Mouse (Mus musculus): ENCODE measurements around the gene Ntn1. TPM values are rescaled to one million over a fixed set of nuclear protein-coding genes. Genes with fewer than 3 reads are reported as not detected.

Ntn1 gene
- polyA plus RNA-seq, 1 experiment from 2014 or later: 4.6 TPM

- H3K9ac ChIP-seq (ENCODE audit: low read depth, low read length): no peak overlapping the region
- peaks cover 8% of the 10 kb centered on the region for H3K9me3 ChIP-seq (ENCODE audit: control insufficient read depth, low read length)
- no peaks in the 10 kb centered on the region for H3K4me1 ChIP-seq (ENCODE audit: control insufficient read depth, insufficient read depth, low read length)
- no peaks in the 10 kb centered on the region for H3K27me3 ChIP-seq (replicated peaks; ENCODE audit: control insufficient read depth, insufficient read depth, low read length)
- ATAC-seq (ENCODE audit: low read depth) (no peak), DNase-seq (ENCODE audit: low spot score) (no peak)
- H3K27ac ChIP-seq (replicated peaks; ENCODE audit: low read depth, low read length): no peak overlapping the region
- no peak overlapping the region for H3K4me2 ChIP-seq (ENCODE audit: low read depth, low read length)
- H3K4me3 ChIP-seq (ENCODE audit: low read depth, low read length): no peak overlapping the region
- H3K36me3 ChIP-seq (ENCODE audit: control insufficient read depth, insufficient read depth, low read length): no peaks in the 10 kb centered on the region
- 53% methylated on average over 6 of the region's 7 CpGs for WGBS
Measured at GRCm38 (mm10) chr11:68321417-68321816, 79.2 kb downstream of the Ntn1 start.

GRCm38 (mm10) chr11:68315551-68316130 lies 85.0 kb downstream of the Ntn1 start:
- WGBS: 49% methylated on average over 11 of the region's 11 CpGs
- DNase-seq (ENCODE audit: low spot score) (no peak), ATAC-seq (ENCODE audit: low read depth) (no peak)
- no peak overlapping the region for H3K27ac ChIP-seq (replicated peaks; ENCODE audit: low read depth, low read length)
- H3K36me3 ChIP-seq (ENCODE audit: control insufficient read depth, insufficient read depth, low read length): no peaks in the 10 kb centered on the region
- H3K4me3 ChIP-seq (ENCODE audit: low read depth, low read length): no peak overlapping the region
- H3K9ac ChIP-seq (ENCODE audit: low read depth, low read length): no peak overlapping the region
- no peaks in the 10 kb centered on the region for H3K4me1 ChIP-seq (ENCODE audit: control insufficient read depth, insufficient read depth, low read length)
- H3K4me2 ChIP-seq (ENCODE audit: low read depth, low read length): no peak overlapping the region
- H3K27me3 ChIP-seq (replicated peaks; ENCODE audit: control insufficient read depth, insufficient read depth, low read length): no peaks in the 10 kb centered on the region
- H3K9me3 ChIP-seq (ENCODE audit: control insufficient read depth, low read length): peaks cover 13% of the 10 kb centered on the region

GRCm38 (mm10) chr11:68313861-68314260 lies 86.8 kb downstream of the Ntn1 start:
- no peak overlapping the region for H3K27ac ChIP-seq (replicated peaks; ENCODE audit: low read depth, low read length)
- H3K27me3 ChIP-seq (replicated peaks; ENCODE audit: control insufficient read depth, insufficient read depth, low read length): no peaks in the 10 kb centered on the region

GRCm38 (mm10) chr11:68313065-68313464 lies 87.6 kb downstream of the Ntn1 start:
- H3K9me3 ChIP-seq (ENCODE audit: control insufficient read depth, low read length): peaks cover 13% of the 10 kb centered on the region
- WGBS: 53% methylated on average over 7 of the region's 7 CpGs
- H3K9ac ChIP-seq (ENCODE audit: low read depth, low read length): no peak overlapping the region
- no peak overlapping the region for H3K4me2 ChIP-seq (ENCODE audit: low read depth, low read length)
- ATAC-seq (ENCODE audit: low read depth) (no peak), DNase-seq (ENCODE audit: low spot score) (no peak)
- no peaks in the 10 kb centered on the region for H3K36me3 ChIP-seq (ENCODE audit: control insufficient read depth, insufficient read depth, low read length)
- no peak overlapping the region for H3K4me3 ChIP-seq (ENCODE audit: low read depth, low read length)
- H3K27ac ChIP-seq (replicated peaks; ENCODE audit: low read depth, low read length): no peak overlapping the region
- H3K4me1 ChIP-seq (ENCODE audit: control insufficient read depth, insufficient read depth, low read length): 0 out of 2 replicates have a peak, but pooled peaks cover 6% of the 10 kb centered on the region
- no peaks in the 10 kb centered on the region for H3K27me3 ChIP-seq (replicated peaks; ENCODE audit: control insufficient read depth, insufficient read depth, low read length)

More at GRCm38 (mm10) chr11:68313861-68314260, 86.8 kb downstream of the Ntn1 start:
- DNase-seq (ENCODE audit: low spot score) (no peak), ATAC-seq (ENCODE audit: low read depth) (no peak)
- Histone ChIP-seq H3K9ac (ENCODE audit: low read depth, low read length) (no peak overlapping the region), H3K9me3 (ENCODE audit: control insufficient read depth, low read length) (peaks cover 13% of the 10 kb centered on the region), H3K36me3 (ENCODE audit: control insufficient read depth, insufficient read depth, low read length) (no peaks in the 10 kb centered on the region), H3K4me2 (ENCODE audit: low read depth, low read length) (no peak overlapping the region), H3K4me1 (ENCODE audit: control insufficient read depth, insufficient read depth, low read length) (0 out of 2 replicates have a peak, but pooled peaks cover 6% of the 10 kb centered on the region), H3K4me3 (ENCODE audit: low read depth, low read length) (no peak overlapping the region)
- 57% methylated on average over 4 of the region's 4 CpGs for WGBS

DNA sequence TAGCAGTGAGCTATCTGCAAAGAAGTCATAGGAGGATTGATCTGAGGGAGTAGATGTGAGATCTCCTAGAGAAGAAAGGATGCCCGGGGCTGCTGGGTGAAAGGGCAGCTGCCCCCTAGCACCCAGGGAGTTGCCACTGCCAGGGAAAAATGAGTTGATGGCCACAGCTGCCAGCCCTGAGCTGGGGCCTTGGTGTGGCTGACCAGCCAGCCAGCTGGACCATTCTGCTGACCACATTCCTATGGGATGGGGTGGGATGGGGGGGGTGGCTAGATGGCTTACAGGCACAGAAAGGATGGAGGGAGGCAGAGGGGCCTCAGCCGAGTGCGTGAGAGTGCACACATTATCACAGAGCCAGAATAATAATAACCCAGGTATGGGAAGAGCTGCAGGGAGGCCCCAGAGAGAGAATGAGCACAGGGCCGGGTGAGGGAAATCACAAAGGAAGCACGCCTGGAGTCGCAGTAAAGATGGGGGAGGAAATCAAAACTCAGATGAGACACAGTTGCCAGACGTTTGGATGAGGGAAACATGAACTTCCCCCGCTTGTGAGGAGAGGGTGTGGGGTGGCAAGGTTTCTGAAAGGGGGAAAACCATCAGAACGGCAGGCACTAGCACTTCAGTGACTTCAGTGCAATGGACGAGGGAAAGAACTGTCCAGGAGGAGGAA lies 91.6 kb downstream of the Ntn1 start:
- Histone ChIP-seq H3K9ac (ENCODE audit: low read depth, low read length) (no peak overlapping the region), H3K27ac (replicated peaks; ENCODE audit: low read depth, low read length) (no peak overlapping the region), H3K27me3 (replicated peaks; ENCODE audit: control insufficient read depth, insufficient read depth, low read length) (no peaks in the 10 kb centered on the region), H3K9me3 (ENCODE audit: control insufficient read depth, low read length) (0 out of 2 replicates have a peak, but pooled peaks cover 5% of the 10 kb centered on the region), H3K4me3 (ENCODE audit: low read depth, low read length) (no peak overlapping the region), H3K4me2 (ENCODE audit: low read depth, low read length) (no peak overlapping the region), H3K36me3 (ENCODE audit: control insufficient read depth, insufficient read depth, low read length) (no peaks in the 10 kb centered on the region), H3K4me1 (ENCODE audit: control insufficient read depth, insufficient read depth, low read length) (0 out of 2 replicates have a peak, but pooled peaks cover 6% of the 10 kb centered on the region)
- no peak for ATAC-seq (ENCODE audit: low read depth)
- DNase-seq (ENCODE audit: low spot score): no peak
- WGBS: 33% methylated on average over 10 of the region's 10 CpGs

GRCm38 (mm10) chr11:68305997-68306396 lies 94.6 kb downstream of the Ntn1 start:
- Histone ChIP-seq H3K27ac (replicated peaks; ENCODE audit: low read depth, low read length) (no peak overlapping the region), H3K9ac (ENCODE audit: low read depth, low read length) (no peak overlapping the region), H3K4me2 (ENCODE audit: low read depth, low read length) (no peak overlapping the region), H3K4me3 (ENCODE audit: low read depth, low read length) (no peak overlapping the region), H3K4me1 (ENCODE audit: control insufficient read depth, insufficient read depth, low read length) (0 out of 2 replicates have a peak, but pooled peaks cover 6% of the 10 kb centered on the region), H3K27me3 (replicated peaks; ENCODE audit: control insufficient read depth, insufficient read depth, low read length) (no peaks in the 10 kb centered on the region), H3K36me3 (ENCODE audit: control insufficient read depth, insufficient read depth, low read length) (no peaks in the 10 kb centered on the region), H3K9me3 (ENCODE audit: control insufficient read depth, low read length) (no peaks in the 10 kb centered on the region)
- 62% methylated on average over 8 of the region's 8 CpGs for WGBS
- DNase-seq (ENCODE audit: low spot score) (no peak), ATAC-seq (ENCODE audit: low read depth) (no peak)

GRCm38 (mm10) chr11:68302323-68302722 lies 98.3 kb downstream of the Ntn1 start:
- no peak overlapping the region for H3K27ac ChIP-seq (replicated peaks; ENCODE audit: low read depth, low read length)
- no peak for DNase-seq (ENCODE audit: low spot score)
- ATAC-seq (ENCODE audit: low read depth): no peak
- H3K9me3 ChIP-seq (ENCODE audit: control insufficient read depth, low read length): no peaks in the 10 kb centered on the region
- H3K36me3 ChIP-seq (ENCODE audit: control insufficient read depth, insufficient read depth, low read length): no peaks in the 10 kb centered on the region
- no peak overlapping the region for H3K9ac ChIP-seq (ENCODE audit: low read depth, low read length)
- H3K4me3 ChIP-seq (ENCODE audit: low read depth, low read length): no peak overlapping the region
- H3K4me1 ChIP-seq (ENCODE audit: control insufficient read depth, insufficient read depth, low read length): no peaks in the 10 kb centered on the region
- H3K27me3 ChIP-seq (replicated peaks; ENCODE audit: control insufficient read depth, insufficient read depth, low read length): no peaks in the 10 kb centered on the region
- WGBS: 79% methylated on average over 7 of the region's 7 CpGs
- H3K4me2 ChIP-seq (ENCODE audit: low read depth, low read length): no peak overlapping the region

- H3K4me2 ChIP-seq (ENCODE audit: low read depth, low read length): no peak overlapping the region
- ATAC-seq (ENCODE audit: low read depth) (no peak), DNase-seq (ENCODE audit: low spot score) (no peak)
- H3K4me3 ChIP-seq (ENCODE audit: low read depth, low read length): no peak overlapping the region
- no peaks in the 10 kb centered on the region for H3K36me3 ChIP-seq (ENCODE audit: control insufficient read depth, insufficient read depth, low read length)
- H3K27ac ChIP-seq (replicated peaks; ENCODE audit: low read depth, low read length): no peak overlapping the region
- H3K27me3 ChIP-seq (replicated peaks; ENCODE audit: control insufficient read depth, insufficient read depth, low read length): no peaks in the 10 kb centered on the region
- H3K9ac ChIP-seq (ENCODE audit: low read depth, low read length): no peak overlapping the region
- 83% methylated on average over 4 of the region's 4 CpGs for WGBS
- H3K9me3 ChIP-seq (ENCODE audit: control insufficient read depth, low read length): no peaks in the 10 kb centered on the region
- no peaks in the 10 kb centered on the region for H3K4me1 ChIP-seq (ENCODE audit: control insufficient read depth, insufficient read depth, low read length)
Measured at GRCm38 (mm10) chr11:68301660-68302059, 99.0 kb downstream of the Ntn1 start.

GRCm38 (mm10) chr11:68295474-68295873 lies 105.1 kb downstream of the Ntn1 start:
- H3K4me1 ChIP-seq (ENCODE audit: control insufficient read depth, insufficient read depth, low read length): peaks cover 6% of the 10 kb centered on the region
- H3K9ac ChIP-seq (ENCODE audit: low read depth, low read length): no peak overlapping the region
- no peak overlapping the region for H3K4me3 ChIP-seq (ENCODE audit: low read depth, low read length)
- DNase-seq (ENCODE audit: low spot score): no peak
- no peaks in the 10 kb centered on the region for H3K9me3 ChIP-seq (ENCODE audit: control insufficient read depth, low read length)
- no peaks in the 10 kb centered on the region; the same call in 1 of the 2 replicates for H3K27me3 ChIP-seq (replicated peaks; ENCODE audit: control insufficient read depth, insufficient read depth, low read length)
- no peak overlapping the region for H3K27ac ChIP-seq (replicated peaks; ENCODE audit: low read depth, low read length)
- no peak overlapping the region for H3K4me2 ChIP-seq (ENCODE audit: low read depth, low read length)
- no peaks in the 10 kb centered on the region for H3K36me3 ChIP-seq (ENCODE audit: control insufficient read depth, insufficient read depth, low read length)
- 59% methylated on average over 5 of the region's 5 CpGs for WGBS
- ATAC-seq (ENCODE audit: low read depth): no peak
